ENCODE assay signal across 8 mouse cellular contexts in genomic region chr11:87778915-87779314, GRCm38 (mm10). TPM values are rescaled to one million over a fixed set of nuclear protein-coding genes. Genes with fewer than 3 reads are reported as not detected.
DNase-seq lines count a peak whose midpoint lies in the region; ATAC-seq and TF ChIP-seq lines count a peak whose summit lies in the region.

No protein-coding gene starts in this region.

- H3K36me3 ChIP-seq in kidney, adult 2 months (ENCODE audit: control insufficient read depth, insufficient read depth, low read length), result no peaks in the 10 kb centered on the region
- no peaks in the 10 kb centered on the region for H3K36me3 ChIP-seq in forebrain, embryonic 10.5 days (replicated peaks)
- no peaks in the 10 kb centered on the region for H3K36me3 ChIP-seq in intestine, embryonic 16.5 days (ENCODE audit: control insufficient read depth, insufficient read depth, low read length)
- peaks cover 38% of the 10 kb centered on the region for H3K36me3 ChIP-seq in midbrain, embryonic 16.5 days (ENCODE audit: control insufficient read depth, insufficient read depth, low read length)

- TF ChIP-seq CTCF in kidney, adult 2 months (conservative IDR thresholded peaks at IDR 0.05; ENCODE audit: insufficient read depth, insufficient read length, low read depth, low read length), result no peak

- 0 out of 2 replicates have a peak, but pooled peaks have one; percentile 23 for ATAC-seq in intestine, embryonic 16.5 days
- ATAC-seq in midbrain, embryonic 16.5 days, result peak; percentile 16; the same call in 1 of the 2 replicates

- WGBS in kidney, adult 2 months, result 44% methylated on average over 12 of the region's 12 CpGs
- WGBS in forebrain, embryonic 10.5 days, result 42% methylated on average over 12 of the region's 12 CpGs
- WGBS in intestine, embryonic 16.5 days, result 30% methylated on average over 12 of the region's 12 CpGs
- WGBS in midbrain, embryonic 16.5 days, result 40% methylated on average over 12 of the region's 12 CpGs

- H3K27ac ChIP-seq in kidney, adult 2 months (ENCODE audit: insufficient read depth, low read depth, low read length), result no peak overlapping the region
- peak overlapping the region; percentile 75 for H3K27ac ChIP-seq in forebrain, embryonic 10.5 days
- H3K27ac ChIP-seq in intestine, embryonic 16.5 days (ENCODE audit: low read length), result no peak overlapping the region
- no peak overlapping the region for H3K27ac ChIP-seq in midbrain, embryonic 16.5 days (ENCODE audit: low read length)

- H3K4me2 ChIP-seq in intestine, embryonic 16.5 days (ENCODE audit: low read depth, low read length), result peak overlapping the region; percentile 75
- peak overlapping the region; percentile 47; the same call in 1 of the 2 replicates for H3K4me2 ChIP-seq in midbrain, embryonic 16.5 days (ENCODE audit: low read length)

- H3K4me3 ChIP-seq in kidney, adult 2 months (ENCODE audit: insufficient read depth, low read depth, low read length), result peak overlapping the region; percentile 49; the same call in 1 of the 2 replicates
- H3K4me3 ChIP-seq in forebrain, embryonic 10.5 days, result peak overlapping the region; percentile 53
- H3K4me3 ChIP-seq in intestine, embryonic 16.5 days (ENCODE audit: low read length), result peak overlapping the region; percentile 44
- no peak overlapping the region for H3K4me3 ChIP-seq in midbrain, embryonic 16.5 days (ENCODE audit: low read depth, low read length)

- H3K27me3 ChIP-seq in kidney, adult 2 months (replicated peaks; ENCODE audit: control insufficient read depth, insufficient read depth, low read length), result no peaks in the 10 kb centered on the region
- peaks cover 47% of the 10 kb centered on the region for H3K27me3 ChIP-seq in forebrain, embryonic 10.5 days (ENCODE audit: poor library complexity, severe bottlenecking)
- 0 out of 2 replicates have a peak, but pooled peaks cover 2% of the 10 kb centered on the region for H3K27me3 ChIP-seq in intestine, embryonic 16.5 days (replicated peaks; ENCODE audit: control insufficient read depth, insufficient read depth, low read length)
- no peaks in the 10 kb centered on the region for H3K27me3 ChIP-seq in midbrain, embryonic 16.5 days (ENCODE audit: control insufficient read depth, insufficient read depth, low read depth, low read length)

- no peak for TF ChIP-seq POLR2A in kidney, adult 2 months (IDR thresholded peaks at IDR 0.05; ENCODE audit: low read depth, low read length)

- H3K4me1 ChIP-seq in kidney, adult 2 months (ENCODE audit: control insufficient read depth, insufficient read depth, low read length), result no peaks in the 10 kb centered on the region
- H3K4me1 ChIP-seq in forebrain, embryonic 10.5 days, result peaks cover 20% of the 10 kb centered on the region
- peaks cover 14% of the 10 kb centered on the region for H3K4me1 ChIP-seq in intestine, embryonic 16.5 days (ENCODE audit: control insufficient read depth, insufficient read depth, low read length)
- no peaks in the 10 kb centered on the region; the same call in 1 of the 2 replicates for H3K4me1 ChIP-seq in midbrain, embryonic 16.5 days (ENCODE audit: control insufficient read depth, insufficient read depth, low read length)

- no peaks in the 10 kb centered on the region for H3K9me3 ChIP-seq in forebrain, embryonic 10.5 days
- H3K9me3 ChIP-seq in intestine, embryonic 16.5 days (ENCODE audit: control insufficient read depth, low read length), result no peaks in the 10 kb centered on the region
- no peaks in the 10 kb centered on the region for H3K9me3 ChIP-seq in midbrain, embryonic 16.5 days (replicated peaks; ENCODE audit: control insufficient read depth, low read length, poor library complexity, severe bottlenecking)

- DNase-seq in kidney, adult 2 months, result no peak
- DNase-seq in kidney, adult 18-20 months, result no peak
- DNase-seq in forebrain, embryonic 10.5 days (ENCODE audit: extremely low spot score, low spot score), result no peak
- no peak for DNase-seq in urinary bladder, postnatal 14 days (ENCODE audit: low spot score)
- DNase-seq in layer of hippocampus, postnatal 25 days (ENCODE audit: extremely low spot score in 1 of 2, low spot score in 1 of 2), result no peak
- no peak for DNase-seq in thymus, postnatal 4 days

- peak overlapping the region; percentile 72; the same call in 1 of the 2 replicates for H3K9ac ChIP-seq in intestine, embryonic 16.5 days (ENCODE audit: low read depth, low read length)
- H3K9ac ChIP-seq in midbrain, embryonic 16.5 days (ENCODE audit: low read depth, low read length), result no peak overlapping the region

RNA-seq across cellular contexts. Expression of gene Mpo, which starts 14.5 kb away (rescaled TPM):
- polyA plus RNA-seq in kidney, adult 2 months (2012; rRNA removed), result 0.05 TPM in 1 of 2 replicates, not detected in the other
- polyA plus RNA-seq in forebrain, embryonic 10.5 days (2016; fragmentation: Nextera tagmentation; extraction: Ambion mirVana), result 4.5 and 5.1 TPM in 2 replicates
- polyA plus RNA-seq in intestine, embryonic 16.5 days (2015; fragmentation: Nextera tagmentation; extraction: Ambion mirVana), result 1.8 and 6.1 TPM in 2 replicates
- 0.08 and 0.22 TPM in 2 replicates for polyA plus RNA-seq in midbrain, embryonic 16.5 days (2015; fragmentation: Nextera tagmentation; extraction: Ambion mirVana)
- under 1 TPM; 0.14 to 0.17 TPM for total RNA-seq in layer of hippocampus, postnatal 25 days (2021)

RNA-seq across cellular contexts. Expression of gene Tspoap1, which starts 18.6 kb away (rescaled TPM):
- polyA plus RNA-seq in kidney, adult 2 months (2012; rRNA removed), result 3.1 and 4.2 TPM in 2 replicates
- polyA plus RNA-seq in forebrain, embryonic 10.5 days (2016; fragmentation: Nextera tagmentation; extraction: Ambion mirVana), result 11.0 and 11.1 TPM in 2 replicates
- 0.83 and 1.2 TPM in 2 replicates for polyA plus RNA-seq in intestine, embryonic 16.5 days (2015; fragmentation: Nextera tagmentation; extraction: Ambion mirVana)
- polyA plus RNA-seq in midbrain, embryonic 16.5 days (2015; fragmentation: Nextera tagmentation; extraction: Ambion mirVana), result 62.6 and 68.5 TPM in 2 replicates
- 100 to 1,000 TPM; 128 to 163 TPM for total RNA-seq in layer of hippocampus, postnatal 25 days (2021)

RNA-seq across cellular contexts. Expression of gene Supt4a, which starts 41.6 kb away (rescaled TPM):
- 96.9 and 135 TPM in 2 replicates for polyA plus RNA-seq in kidney, adult 2 months (2012; rRNA removed)
- polyA plus RNA-seq in forebrain, embryonic 10.5 days (2016; fragmentation: Nextera tagmentation; extraction: Ambion mirVana), result 153 and 160 TPM in 2 replicates
- polyA plus RNA-seq in intestine, embryonic 16.5 days (2015; fragmentation: Nextera tagmentation; extraction: Ambion mirVana), result 108 and 111 TPM in 2 replicates
- polyA plus RNA-seq in midbrain, embryonic 16.5 days (2015; fragmentation: Nextera tagmentation; extraction: Ambion mirVana), result 127 TPM in 2 replicates
- 10 to 100 TPM; 65.7 to 81.0 TPM for total RNA-seq in layer of hippocampus, postnatal 25 days (2021)

RNA-seq across cellular contexts. Expression of gene Lpo, which starts 49.2 kb away (rescaled TPM):
- polyA plus RNA-seq in kidney, adult 2 months (2012; rRNA removed), result 0.22 and 0.50 TPM in 2 replicates
- 0.06 and 0.14 TPM in 2 replicates for polyA plus RNA-seq in forebrain, embryonic 10.5 days (2016; fragmentation: Nextera tagmentation; extraction: Ambion mirVana)
- 0.04 TPM in 1 of 2 replicates, not detected in the other for polyA plus RNA-seq in intestine, embryonic 16.5 days (2015; fragmentation: Nextera tagmentation; extraction: Ambion mirVana)
- polyA plus RNA-seq in midbrain, embryonic 16.5 days (2015; fragmentation: Nextera tagmentation; extraction: Ambion mirVana), result 1.9 and 3.8 TPM in 2 replicates
- 1 to 10 TPM in 1 of 2 experiments, under 1 TPM in 1; 0.45 to 1.0 TPM for total RNA-seq in layer of hippocampus, postnatal 25 days (2021)
